Mouse (Mus musculus) layer of hippocampus, adult 2 months (tissue): Measurements from ENCODE around the gene Bsg. TPM values are rescaled to one million over a fixed set of nuclear protein-coding genes. Genes with fewer than 3 reads are reported as not detected.

Experiments used
- DNase-seq, 2 experiments: peaks; one replicate each; pipeline ENCODE4 v3.0.0; 2022; ENCODE audit warnings: low spot score in 2 of 2
- H3K27ac ChIP-seq: fragments of 200-600 bp; 2 replicates; pipeline ENCODE4 v1.8.1; 2022
- H3K4me3 ChIP-seq: fragments of 200-600 bp; 2 replicates; pipeline ENCODE4 v1.8.1; 2022; ENCODE audit warnings: mild to moderate bottlenecking
- CTCF ChIP-seq: fragments of 200-600 bp; conservative IDR thresholded peaks from 2 replicates; pipeline ENCODE4 v1.8.1; 2022; ENCODE audit warnings: antibody characterized with exemption, mild to moderate bottlenecking, moderate library complexity
- total RNA-seq, 2 experiments: library from RNA; stranded (reverse); gene quantifications; 2 replicates each; pipeline ENCODE4 v1.2.3; 2021

Bsg gene
- total RNA-seq, 2 experiments from 2014 or later = 538 TPM

DNA sequence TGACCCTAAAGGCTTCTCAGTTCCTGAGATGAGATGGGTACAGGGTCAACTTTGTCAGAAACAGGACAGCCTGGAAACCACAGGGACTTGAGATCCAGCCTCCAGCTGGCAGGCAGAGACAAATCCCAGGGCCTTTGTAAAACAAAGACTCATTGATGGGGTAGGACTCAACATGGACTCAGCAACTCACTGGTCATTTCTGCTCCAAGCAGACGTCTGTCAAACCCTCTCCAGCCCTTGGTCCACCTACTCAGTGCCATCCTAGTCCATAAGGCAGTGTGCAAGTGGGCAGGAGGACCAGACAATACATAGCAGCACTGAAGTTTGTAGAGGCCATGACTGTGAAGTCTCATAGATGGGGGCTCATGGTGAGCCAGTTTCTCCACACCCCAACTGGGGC lies 8.9 kb downstream of the Bsg start:
- no peak overlapping the region for H3K4me3 ChIP-seq
- DNase-seq = no peak
- no peak for TF ChIP-seq CTCF
- peak overlapping the region; percentile 62; the same call in 1 of the 2 replicates for H3K27ac ChIP-seq

GRCm38 (mm10) chr10:79714996-79715395 lies 10.7 kb downstream of the Bsg start:
- DNase-seq = no peak
- no peak overlapping the region for H3K27ac ChIP-seq
- no peak overlapping the region for H3K4me3 ChIP-seq
- no peak for TF ChIP-seq CTCF

GRCm38 (mm10) chr10:79716254-79716987 lies 12.1 kb downstream of the Bsg start, which contains the start of gene Hcn2:
Hcn2 (plus strand) TSS chr10:79716634.
- H3K4me3 ChIP-seq = peak within 1 kb of the TSS; percentile 78
- DNase-seq = no peak
- H3K27ac ChIP-seq = peak within 1 kb of the TSS; percentile 85
- TF ChIP-seq CTCF = no peak

DNA sequence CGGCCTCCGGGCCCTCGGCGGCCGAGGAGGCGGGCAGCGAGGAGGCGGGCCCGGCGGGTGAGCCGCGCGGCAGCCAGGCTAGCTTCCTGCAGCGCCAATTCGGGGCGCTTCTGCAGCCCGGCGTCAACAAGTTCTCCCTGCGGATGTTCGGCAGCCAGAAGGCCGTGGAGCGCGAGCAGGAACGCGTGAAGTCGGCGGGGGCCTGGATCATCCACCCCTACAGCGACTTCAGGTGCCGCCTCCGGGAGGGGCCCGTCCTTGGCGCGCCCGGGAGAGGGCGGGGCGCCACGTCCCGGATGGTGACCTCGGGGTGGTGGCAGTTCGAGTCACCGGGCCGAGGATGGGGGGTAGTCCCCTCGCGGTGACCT lies 12.7 kb downstream of the Bsg start:
- Histone ChIP-seq H3K4me3 (peak overlapping the region; percentile 78), H3K27ac (peak overlapping the region; percentile 85)
- 0 out of 2 replicates have a peak, but pooled peaks have one; percentile 3 for TF ChIP-seq CTCF
- DNase-seq = no peak

DNA sequence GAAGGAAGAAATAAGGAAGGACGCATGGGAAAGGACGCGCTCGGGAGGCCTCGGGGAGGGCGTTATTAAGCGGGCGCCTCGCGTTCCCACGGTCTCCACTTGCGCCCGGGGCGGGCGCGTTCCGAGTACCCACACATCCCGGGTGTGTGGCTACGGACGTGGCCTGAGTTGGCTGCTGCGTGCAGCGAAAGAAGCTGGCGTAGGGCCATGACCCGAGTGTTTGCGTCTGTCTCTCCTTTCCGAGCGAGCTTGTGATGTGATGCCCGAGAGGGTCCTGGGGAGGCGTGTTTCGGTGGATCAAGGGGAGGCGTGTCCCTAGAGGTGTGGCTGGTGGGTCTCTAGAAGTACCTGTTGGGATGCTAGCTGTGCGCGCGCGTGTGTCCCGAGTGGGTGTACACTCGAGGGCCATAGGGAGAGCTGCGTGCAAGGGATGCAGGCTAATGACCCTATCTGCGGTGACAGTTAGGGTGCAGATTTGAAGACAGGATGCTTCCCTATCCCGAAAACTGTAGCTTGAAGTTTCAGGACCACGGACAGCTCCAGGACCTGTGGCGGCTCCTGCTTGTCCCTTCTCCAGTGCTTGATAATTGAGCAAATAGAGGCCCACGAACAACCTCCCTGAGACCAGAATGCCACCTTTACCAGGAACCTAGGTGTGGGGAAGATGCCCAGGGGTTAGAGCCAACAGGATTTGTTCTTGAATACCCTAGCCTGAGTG lies 13.5 kb downstream of the Bsg start:
- peak overlapping the region; percentile 78 for H3K4me3 ChIP-seq
- H3K27ac ChIP-seq = peak overlapping the region; percentile 85
- no peak for DNase-seq
- no peak for TF ChIP-seq CTCF

DNA sequence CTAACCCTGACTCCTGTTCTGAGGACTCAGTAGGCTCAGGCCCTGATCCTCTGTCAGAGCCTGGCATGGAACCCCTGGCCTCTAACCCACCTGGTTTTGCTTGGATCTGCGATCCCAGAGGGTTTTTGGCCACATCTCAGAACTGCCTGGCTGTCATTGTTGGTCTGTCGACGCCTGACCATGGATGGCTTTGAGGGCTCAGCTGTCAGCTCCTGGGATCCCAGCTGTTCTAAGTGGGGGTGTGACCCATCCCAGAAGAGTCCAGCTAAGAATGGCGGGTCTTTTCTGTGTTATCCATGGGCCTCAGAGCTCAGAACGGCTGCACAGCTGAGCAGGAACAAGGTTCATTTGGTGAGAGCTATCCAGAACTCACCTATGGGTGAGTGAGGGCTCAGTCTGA lies 16.8 kb downstream of the Bsg start:
- no peak overlapping the region for H3K27ac ChIP-seq
- H3K4me3 ChIP-seq = no peak overlapping the region
- no peak for TF ChIP-seq CTCF
- DNase-seq = no peak

- TF ChIP-seq CTCF = no peak
- H3K27ac ChIP-seq = peak overlapping the region; percentile 46; the same call in 1 of the 2 replicates
- no peak for DNase-seq
- H3K4me3 ChIP-seq = no peak overlapping the region
These were observed 18.8 kb downstream of the Bsg start for GRCm38 (mm10) chr10:79723047-79723446.

GRCm38 (mm10) chr10:79723692-79724091 lies 19.4 kb downstream of the Bsg start:
- TF ChIP-seq CTCF = no peak
- no peak for DNase-seq
- no peak overlapping the region for H3K4me3 ChIP-seq
- H3K27ac ChIP-seq = peak overlapping the region; percentile 46; the same call in 1 of the 2 replicates

DNA sequence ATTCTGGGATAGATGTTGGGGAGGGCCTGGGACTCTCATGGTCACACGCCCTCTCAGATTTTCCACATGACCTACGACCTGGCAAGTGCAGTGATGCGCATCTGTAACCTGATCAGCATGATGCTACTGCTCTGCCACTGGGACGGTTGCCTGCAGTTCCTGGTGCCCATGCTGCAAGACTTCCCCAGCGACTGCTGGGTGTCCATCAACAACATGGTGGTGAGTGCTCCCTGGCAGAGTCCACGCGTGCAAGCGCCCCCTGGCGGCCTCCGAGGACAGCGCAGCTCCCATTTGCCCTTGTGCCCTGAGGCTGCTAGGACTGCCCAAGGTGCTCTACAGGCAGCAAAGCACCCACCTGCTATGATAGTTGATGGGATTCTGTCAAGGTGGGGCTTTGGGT lies 21.8 kb downstream of the Bsg start:
- no peak overlapping the region for H3K4me3 ChIP-seq
- H3K27ac ChIP-seq = no peak overlapping the region
- no peak for DNase-seq
- TF ChIP-seq CTCF = peak; percentile 78

DNA sequence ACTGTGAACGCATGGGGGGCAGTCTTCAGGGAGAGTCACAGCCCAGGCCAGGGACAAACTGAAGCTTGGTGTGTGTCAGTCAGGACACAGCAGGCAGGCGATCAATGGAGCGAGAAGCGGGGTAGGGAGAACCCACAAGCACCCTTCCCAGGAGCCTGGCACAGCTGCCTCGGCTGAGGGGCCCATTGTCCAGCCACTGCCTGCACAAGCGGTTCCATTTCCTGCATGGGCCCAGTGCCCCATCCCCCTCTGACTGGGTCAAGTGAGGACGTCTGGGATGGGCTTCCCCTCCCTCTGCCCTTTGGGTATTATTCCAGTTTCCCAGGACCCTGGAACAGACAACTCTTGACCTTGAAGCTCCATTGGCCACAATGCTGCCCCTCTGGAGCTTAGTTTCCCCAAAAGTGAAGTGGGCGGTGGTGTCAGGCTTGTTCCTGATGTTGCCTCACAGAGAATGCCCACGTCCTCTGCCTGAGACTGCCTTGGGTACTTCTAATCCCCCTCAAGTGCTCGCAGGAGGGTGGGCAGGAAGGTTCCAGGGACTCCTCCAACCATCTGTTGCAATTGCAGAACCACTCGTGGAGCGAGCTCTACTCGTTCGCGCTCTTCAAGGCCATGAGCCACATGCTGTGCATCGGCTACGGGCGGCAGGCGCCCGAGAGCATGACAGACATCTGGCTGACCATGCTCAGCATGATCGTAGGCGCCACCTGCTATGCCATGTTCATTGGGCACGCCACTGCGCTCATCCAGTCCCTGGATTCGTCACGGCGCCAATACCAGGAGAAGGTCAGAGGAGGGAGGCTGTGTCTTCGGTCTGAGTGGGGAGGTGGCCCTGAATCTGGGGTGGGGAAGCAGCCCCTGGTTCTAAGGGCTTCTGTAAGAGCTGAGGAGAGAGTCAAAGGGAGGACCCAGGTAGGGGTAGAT lies 24.3 kb downstream of the Bsg start:
- Histone ChIP-seq H3K4me3 (no peak overlapping the region), H3K27ac (peak overlapping the region; percentile 72)
- no peak for DNase-seq
- TF ChIP-seq CTCF = no peak

DNA sequence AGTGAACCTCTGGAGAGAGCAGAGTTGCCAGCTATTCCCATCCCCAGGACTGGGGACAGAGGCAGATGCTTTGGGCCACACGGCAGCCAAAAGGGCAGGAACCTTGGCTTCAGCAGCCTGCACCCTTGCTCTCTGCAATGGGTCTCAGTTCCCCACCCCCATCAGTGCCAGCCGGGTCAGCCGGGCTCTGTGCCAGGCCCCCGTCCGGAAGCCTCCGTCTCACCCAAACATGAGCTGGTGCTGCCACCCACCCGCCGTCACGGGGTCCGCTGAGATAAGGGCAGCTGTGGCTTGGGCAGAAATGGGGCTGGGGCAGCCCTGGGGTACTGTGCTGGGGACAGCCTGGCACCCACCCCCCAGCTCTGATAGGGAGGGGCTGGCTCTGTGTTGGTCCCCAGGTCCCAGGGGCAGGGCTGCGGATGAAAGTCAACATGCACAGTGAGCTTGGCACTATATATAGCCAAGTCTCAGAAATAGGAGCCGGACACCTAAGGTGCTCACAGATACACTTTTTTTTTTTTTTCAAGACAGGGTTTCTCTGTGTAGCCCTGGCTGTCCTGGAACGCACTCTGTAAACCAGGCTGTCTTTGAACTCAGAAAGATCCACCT lies 25.2 kb downstream of the Bsg start:
- no peak for TF ChIP-seq CTCF
- no peak overlapping the region for H3K4me3 ChIP-seq
- no peak for DNase-seq
- H3K27ac ChIP-seq = peak overlapping the region; percentile 72

- H3K4me3 ChIP-seq = no peak overlapping the region
- no peak overlapping the region for H3K27ac ChIP-seq
- TF ChIP-seq CTCF = peak; percentile 83
- peak in 1 of 2 experiments; percentile 58 for DNase-seq
These were observed 28.2 kb downstream of the Bsg start for GRCm38 (mm10) chr10:79732500-79732899.
